Mouse (Mus musculus) hindbrain, embryonic 14.5 days (tissue): ENCODE measurements around the gene Chmp6. TPM values are rescaled to one million over a fixed set of nuclear protein-coding genes. Genes with fewer than 3 reads are reported as not detected.
A peak's percentile ranks its signal among the peaks of the same experiment; 100 is the strongest.

ENCODE experiments used
- ATAC-seq: fragments of 200-750 bp; cut with Nextera tagmentation; 2 replicates; pipeline ENCODE4 v1.8.0; 2017; ENCODE audit warnings: moderate number of reproducible peaks, mild to moderate bottlenecking, moderate TSS enrichment, moderate library complexity; ENCODE audit not compliant: low FRiP score
- DNase-seq: peaks from one replicate; pipeline ENCODE4 v3.0.0-alpha.2; 2015; ENCODE audit warnings: low spot score
- H3K27ac ChIP-seq: fragments of 300-500 bp; sonication (generic); 2 replicates; pipeline ENCODE4 v1.5.1; 2014; ENCODE audit warnings: mild to moderate bottlenecking, moderate library complexity
- H3K27me3 ChIP-seq: fragments of 300-500 bp; sonication (generic); 2 replicates; pipeline ENCODE4 v1.6.1; 2014; ENCODE audit warnings: mild to moderate bottlenecking, low read length, mixed read lengths; ENCODE audit not compliant: control insufficient read depth, insufficient read depth
- H3K36me3 ChIP-seq: fragments of 300-500 bp; sonication (generic); replicated peaks from 2 replicates; pipeline ENCODE4 v1.6.1; 2014; ENCODE audit not compliant: control insufficient read depth, insufficient read depth
- H3K4me1 ChIP-seq: fragments of 300-500 bp; sonication (generic); replicated peaks from 2 replicates; pipeline ENCODE4 v1.6.1; 2014; ENCODE audit warnings: antibody characterized with exemption, low read length, mixed read lengths; ENCODE audit not compliant: control insufficient read depth, insufficient read depth
- H3K4me2 ChIP-seq: fragments of 300-500 bp; sonication (generic); replicated peaks from 2 replicates; pipeline ENCODE4 v1.6.1; 2014; ENCODE audit warnings: mild to moderate bottlenecking, moderate library complexity
- H3K4me3 ChIP-seq: fragments of 300-500 bp; sonication (generic); replicated peaks from 2 replicates; pipeline ENCODE4 v1.5.1; 2014; ENCODE audit warnings: mild to moderate bottlenecking, low read length
- H3K9ac ChIP-seq: fragments of 300-500 bp; sonication (generic); 2 replicates; pipeline ENCODE4 v1.6.1; 2014
- H3K9me3 ChIP-seq: fragments of 300-500 bp; sonication (generic); 2 replicates; pipeline ENCODE4 v1.6.1; 2016; ENCODE audit warnings: low read length; ENCODE audit not compliant: control insufficient read depth
- WGBS: fragments of 180-500 bp; shearing (Covaris S2); extraction: QIAGEN DNeasy Blood & Tissue Kit; methylation state at CpG from one replicate; pipeline ENCODE4 v1.1.7; 2014; 5-methylcytosine and 5-hydroxymethylcytosine counted together
- polyA plus RNA-seq: library from polyadenylated mRNA; unstranded; fragments of >200 nt; fragmentation: Nextera tagmentation; extraction: Ambion mirVana; gene quantifications from 2 replicates; pipeline ENCODE4 v1.2.1, GENCODE M21; 2014

The Chmp6 gene
- polyA plus RNA-seq, 1 experiment from 2014 or later = 95.5 TPM

- Histone ChIP-seq H3K36me3 (peaks cover 44% of the 10 kb centered on the region), H3K9ac (no peak overlapping the region), H3K4me1 (peaks cover 26% of the 10 kb centered on the region), H3K9me3 (no peaks in the 10 kb centered on the region), H3K27me3 (no peaks in the 10 kb centered on the region), H3K27ac (no peak overlapping the region), H3K4me2 (no peak overlapping the region), H3K4me3 (no peak overlapping the region)
- DNase-seq = no peak
- 89% methylated on average over 15 of the region's 15 CpGs for WGBS
- no peak for ATAC-seq
These were observed 3.0 kb downstream of the Chmp6 start for GRCm38 (mm10) chr11:119916102-119916790.

GRCm38 (mm10) chr11:119916834-119917469 is 3.7 kb downstream of the Chmp6 start:
- WGBS = 88% methylated on average over 21 of the region's 21 CpGs
- Histone ChIP-seq H3K9ac (no peak overlapping the region), H3K36me3 (peaks cover 44% of the 10 kb centered on the region), H3K4me2 (no peak overlapping the region), H3K27ac (no peak overlapping the region), H3K9me3 (no peaks in the 10 kb centered on the region), H3K27me3 (no peaks in the 10 kb centered on the region), H3K4me1 (peaks cover 26% of the 10 kb centered on the region), H3K4me3 (no peak overlapping the region)
- DNase-seq = no peak
- no peak for ATAC-seq

- WGBS = 85% methylated on average over 7 of the region's 7 CpGs
- no peak for DNase-seq
These were observed 5.3 kb downstream of the Chmp6 start for GRCm38 (mm10) chr11:119918521-119918920.

GRCm38 (mm10) chr11:119919432-119919831 is 6.2 kb downstream of the Chmp6 start:
- peaks cover 44% of the 10 kb centered on the region for H3K36me3 ChIP-seq
- no peak overlapping the region for H3K4me2 ChIP-seq
- no peaks in the 10 kb centered on the region for H3K27me3 ChIP-seq
- no peak for ATAC-seq
- no peak overlapping the region for H3K4me3 ChIP-seq
- peaks cover 13% of the 10 kb centered on the region for H3K4me1 ChIP-seq
- no peak overlapping the region for H3K9ac ChIP-seq
- DNase-seq = no peak
- 98% methylated on average over 4 of the region's 4 CpGs for WGBS
- no peak overlapping the region for H3K27ac ChIP-seq
- H3K9me3 ChIP-seq = no peaks in the 10 kb centered on the region

More at GRCm38 (mm10) chr11:119918521-119918920, 5.3 kb downstream of the Chmp6 start:
- peaks cover 16% of the 10 kb centered on the region for H3K4me1 ChIP-seq
- H3K9me3 ChIP-seq = no peaks in the 10 kb centered on the region
- H3K27ac ChIP-seq = no peak overlapping the region
- H3K27me3 ChIP-seq = no peaks in the 10 kb centered on the region
- H3K36me3 ChIP-seq = peaks cover 44% of the 10 kb centered on the region
- H3K4me2 ChIP-seq = no peak overlapping the region
- no peak for ATAC-seq
- H3K4me3 ChIP-seq = no peak overlapping the region
- no peak overlapping the region for H3K9ac ChIP-seq

- peaks cover 8% of the 10 kb centered on the region for H3K4me1 ChIP-seq
- H3K27me3 ChIP-seq = no peaks in the 10 kb centered on the region
- no peak overlapping the region for H3K27ac ChIP-seq
- peaks cover 44% of the 10 kb centered on the region for H3K36me3 ChIP-seq
- H3K4me3 ChIP-seq = no peak overlapping the region
- 64% methylated on average over 8 of the region's 8 CpGs for WGBS
- no peak overlapping the region for H3K4me2 ChIP-seq
- no peak overlapping the region for H3K9ac ChIP-seq
- ATAC-seq (no peak), DNase-seq (peak; percentile 53)
- H3K9me3 ChIP-seq = no peaks in the 10 kb centered on the region
These were observed 6.7 kb downstream of the Chmp6 start for GRCm38 (mm10) chr11:119919897-119920296.

GRCm38 (mm10) chr11:119920668-119921067 is 7.4 kb downstream of the Chmp6 start:
- no peak overlapping the region for H3K9ac ChIP-seq
- no peaks in the 10 kb centered on the region for H3K9me3 ChIP-seq
- WGBS = 88% methylated on average over 5 of the region's 5 CpGs
- H3K27me3 ChIP-seq = no peaks in the 10 kb centered on the region
- peaks cover 44% of the 10 kb centered on the region for H3K36me3 ChIP-seq
- ATAC-seq = no peak
- H3K4me1 ChIP-seq = 0 out of 2 replicates have a peak, but pooled peaks cover under 1% of the 10 kb centered on the region
- H3K27ac ChIP-seq = no peak overlapping the region
- H3K4me2 ChIP-seq = no peak overlapping the region
- no peak overlapping the region for H3K4me3 ChIP-seq
- DNase-seq = no peak

- DNase-seq (no peak), ATAC-seq (no peak)
- 79% methylated on average over 5 of the region's 5 CpGs for WGBS
- H3K27ac ChIP-seq = no peak overlapping the region
- no peak overlapping the region for H3K4me2 ChIP-seq
- no peak overlapping the region for H3K4me3 ChIP-seq
- H3K9me3 ChIP-seq = no peaks in the 10 kb centered on the region
- H3K27me3 ChIP-seq = no peaks in the 10 kb centered on the region
- no peaks in the 10 kb centered on the region for H3K4me1 ChIP-seq
- 0 out of 2 replicates have a peak, but pooled peaks cover 3% of the 10 kb centered on the region for H3K36me3 ChIP-seq
- no peak overlapping the region for H3K9ac ChIP-seq
These were observed 11.9 kb downstream of the Chmp6 start for GRCm38 (mm10) chr11:119925176-119925575.

GRCm38 (mm10) chr11:119926762-119927161 is 13.5 kb downstream of the Chmp6 start:
- Histone ChIP-seq H3K4me3 (no peak overlapping the region), H3K4me2 (no peak overlapping the region), H3K9me3 (0 out of 2 replicates have a peak, but pooled peaks cover 3% of the 10 kb centered on the region), H3K27ac (no peak overlapping the region), H3K4me1 (no peaks in the 10 kb centered on the region), H3K27me3 (no peaks in the 10 kb centered on the region), H3K9ac (no peak overlapping the region), H3K36me3 (no peaks in the 10 kb centered on the region)
- WGBS = 89% methylated on average over 5 of the region's 5 CpGs
- DNase-seq (no peak), ATAC-seq (no peak)

- H3K9me3 ChIP-seq = 0 out of 2 replicates have a peak, but pooled peaks cover 3% of the 10 kb centered on the region
- H3K4me2 ChIP-seq = no peak overlapping the region
- H3K9ac ChIP-seq = no peak overlapping the region
- no peaks in the 10 kb centered on the region for H3K36me3 ChIP-seq
- H3K4me3 ChIP-seq = no peak overlapping the region
- ATAC-seq = no peak
- no peak for DNase-seq
- H3K4me1 ChIP-seq = no peaks in the 10 kb centered on the region
- no peaks in the 10 kb centered on the region for H3K27me3 ChIP-seq
- H3K27ac ChIP-seq = no peak overlapping the region
- 74% methylated on average over 16 of the region's 16 CpGs for WGBS
These were observed 14.9 kb downstream of the Chmp6 start for GRCm38 (mm10) chr11:119928023-119928681.
